Mouse (Mus musculus): ENCODE measurements around the gene Gabarap.

GRCm38 (mm10) chr11:69970775-69971174 lies 20.2 kb upstream of the Gabarap start:
- TF ChIP-seq ZC3H11A (IDR thresholded peaks at IDR 0.05; ENCODE audit: borderline replicate concordance, low read depth, low read length) (no peak), HCFC1 (IDR thresholded peaks at IDR 0.05; ENCODE audit: borderline replicate concordance, insufficient read depth, low read length) (no peak), CHD2 (IDR thresholded peaks at IDR 0.05; ENCODE audit: low read depth, low read length) (no peak), ZNF384 (IDR thresholded peaks at IDR 0.05; ENCODE audit: low read depth, low read length) (peak; percentile 53; the same call in 1 of the 2 replicates)
